Mouse (Mus musculus) liver, adult 2 months (tissue): ENCODE results near the gene Afmid.

Experiments used
- CTCF ChIP-seq: fragments of 200-500 bp; IDR thresholded peaks from 2 replicates; pipeline ENCODE4 v1.5.1; 2011; ENCODE audit warnings: low read depth, low read length, control low read depth
- POLR2A ChIP-seq: fragments of 200-500 bp; IDR thresholded peaks from 2 replicates; pipeline ENCODE4 v1.6.1; 2011; ENCODE audit warnings: low read length, control low read depth; ENCODE audit not compliant: insufficient read depth; ENCODE audit errors: extremely low read depth

GRCm38 (mm10) chr11:117832086-117832969 lies 6.6 kb downstream of the Afmid start:
- TF ChIP-seq POLR2A (no peak), CTCF (peak; percentile 71)
